Comparison of ENCODE assay signal across 25 mouse cellular contexts in the genomic region with DNA sequence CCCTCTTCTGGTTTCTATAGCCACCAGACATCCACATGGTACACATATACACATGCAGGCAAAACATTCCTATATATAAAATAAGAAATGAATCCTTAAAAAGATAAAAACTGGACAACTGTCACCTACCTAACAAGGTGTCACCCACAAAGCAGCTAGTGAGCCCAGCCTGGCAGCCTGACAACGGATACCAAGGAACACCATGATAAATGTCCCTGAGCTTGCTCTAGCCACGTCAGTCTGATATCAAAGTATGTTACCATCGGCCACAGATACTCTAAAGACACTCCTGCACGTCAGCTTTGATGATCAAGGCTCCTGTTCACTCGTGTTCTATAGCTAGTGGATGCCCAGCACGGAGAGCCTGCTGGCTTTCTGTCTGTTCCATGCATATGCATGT. TPM values are rescaled to one million over a fixed set of nuclear protein-coding genes. Genes with fewer than 3 reads are reported as not detected.
DNase-seq lines count a peak whose midpoint lies in the region; ATAC-seq and TF ChIP-seq lines count a peak whose summit lies in the region.
"Had no signal": no experiment of that assay in that cellular context is flagged by ENCODE, and none has a peak within 500 bp of the region (broad histone marks: within the 10 kb centered on the region; RNA-seq: fewer than 3 reads in every experiment).

No protein-coding gene starts in this region.

- H3K9me3 ChIP-seq in heart, embryonic 14.5 days (ENCODE audit: control insufficient read depth, low read length) = no peaks in the 10 kb centered on the region
- H3K9me3 ChIP-seq: embryonic facial prominence, embryonic 13.5 days; hindbrain, embryonic 13.5 days; limb, embryonic 10.5 days; limb, embryonic 15.5 days; liver, embryonic 13.5 days; midbrain, embryonic 12.5 days; neural tube, embryonic 12.5 days had no signal

- 77% methylated on average over 6 of the region's 6 CpGs for WGBS in heart, embryonic 14.5 days

- no peaks in the 10 kb centered on the region for H3K27me3 ChIP-seq in heart, embryonic 14.5 days (ENCODE audit: control insufficient read depth, insufficient read depth, low read length)
- H3K27me3 ChIP-seq in testis, adult 2 months (ENCODE audit: control insufficient read depth, insufficient read depth, low read length) = no peaks in the 10 kb centered on the region
- H3K27me3 ChIP-seq: embryonic facial prominence, embryonic 13.5 days; hindbrain, embryonic 13.5 days; limb, embryonic 15.5 days; liver, embryonic 13.5 days; midbrain, embryonic 12.5 days; neural tube, embryonic 12.5 days had no signal

- no peak for TF ChIP-seq CTCF in gastrocnemius, adult 2 months (IDR thresholded peaks at IDR 0.05)
- TF ChIP-seq CTCF in testis, adult 2 months (IDR thresholded peaks at IDR 0.05; ENCODE audit: control insufficient read depth, insufficient read depth, insufficient replicate concordance, low read depth, low read length) = no peak

- peak overlapping the region; percentile 8; the same call in 1 of the 2 replicates for H3K4me3 ChIP-seq in gastrocnemius, adult 2 months
- H3K4me3 ChIP-seq in heart, embryonic 14.5 days (ENCODE audit: control insufficient read depth in 1 of 2, insufficient read depth in 1 of 2, low read depth in 1 of 2, low read length in 2 of 2) = no peak overlapping the region
- H3K4me3 ChIP-seq in testis, adult 2 months (ENCODE audit: control insufficient read depth, low read depth, low read length) = no peak overlapping the region
- H3K4me3 ChIP-seq: embryonic facial prominence, embryonic 13.5 days; erythroblast, embryonic 14.5 days; hindbrain, embryonic 13.5 days; limb, embryonic 10.5 days; limb, embryonic 15.5 days; liver, embryonic 13.5 days; midbrain, embryonic 12.5 days; myocyte; neural tube, embryonic 12.5 days had no signal

- H3K4me2 ChIP-seq in heart, embryonic 14.5 days (ENCODE audit: low read length) = no peak overlapping the region
- H3K4me2 ChIP-seq: embryonic facial prominence, embryonic 13.5 days; hindbrain, embryonic 13.5 days; limb, embryonic 15.5 days; liver, embryonic 13.5 days; midbrain, embryonic 12.5 days; neural tube, embryonic 12.5 days had no signal

- intact Hi-C loops in gastrocnemius, adult 2 months (cut with DNase I) = loop anchor here (10.0 kb wide), 2 partner anchors 342 to 482 kb away; a partner anchor contains a TSS
- intact Hi-C loops in gastrocnemius, postnatal 14 days (cut with DNase I; ENCODE audit: low total_unique reads) = no loop called here
- intact Hi-C loops in heart, postnatal 14 days (cut with DNase I) = no loop called here

- H3K4me1 ChIP-seq in heart, embryonic 14.5 days (ENCODE audit: control insufficient read depth in 2 of 2, insufficient read depth in 2 of 2, low read length in 2 of 2) = peaks cover 0 to 17% of the 10 kb centered on the region in 2 experiments; a peak in 3 of 4 replicates
- H3K4me1 ChIP-seq in testis, adult 2 months (ENCODE audit: control insufficient read depth, insufficient read depth, low read length) = peaks cover 4% of the 10 kb centered on the region

- peaks cover 74% of the 10 kb centered on the region for H3K36me3 ChIP-seq in heart, embryonic 14.5 days (ENCODE audit: control insufficient read depth, insufficient read depth, low read length)
- H3K36me3 ChIP-seq in testis, adult 2 months (ENCODE audit: control insufficient read depth, insufficient read depth, low read length) = peaks cover 3% of the 10 kb centered on the region

- TF ChIP-seq POLR2A in testis, adult 2 months (IDR thresholded peaks at IDR 0.05; ENCODE audit: control insufficient read depth, low read depth, low read length) = 0 out of 2 replicates have a peak, but pooled peaks have one; percentile 19

- DNase-seq in gastrocnemius, adult 2 months = no peak
- no peak for DNase-seq in gastrocnemius, postnatal 14 days
- no peak for DNase-seq in heart, postnatal 14 days
- DNase-seq in testis, postnatal 14 days (ENCODE audit: low spot score) = no peak
- no peak for DNase-seq in lung, postnatal 36 days
- DNase-seq: kidney, adult 8-10 months; kidney, postnatal 4 days; liver, embryonic 13.5 days; lung, adult 18-20 months; right cerebral cortex, postnatal 4 days had no signal

- no peak for ATAC-seq in heart, embryonic 14.5 days (ENCODE audit: insufficient number of reproducible peaks, insufficient read depth, low FRiP score, low read depth)
- ATAC-seq: forebrain, embryonic 16.5 days; intestine, embryonic 16.5 days; lung, postnatal 0 days had no signal

- H3K9ac ChIP-seq in heart, embryonic 14.5 days (ENCODE audit: low read length) = 0 out of 2 replicates have a peak overlapping the region, but pooled peaks have one; percentile 13
- H3K9ac ChIP-seq: embryonic facial prominence, embryonic 13.5 days; hindbrain, embryonic 13.5 days; limb, embryonic 15.5 days; liver, embryonic 13.5 days; midbrain, embryonic 12.5 days; neural tube, embryonic 12.5 days had no signal

- H3K27ac ChIP-seq in gastrocnemius, adult 2 months = peak overlapping the region; percentile 29; the same call in 1 of the 2 replicates
- H3K27ac ChIP-seq in heart, embryonic 14.5 days (replicated peaks in 1 of 2; ENCODE audit: control insufficient read depth in 1 of 2, insufficient read depth in 1 of 2, low read depth in 2 of 2, low read length in 2 of 2) = no peak overlapping the region
- H3K27ac ChIP-seq in testis, adult 2 months (ENCODE audit: control insufficient read depth, insufficient read depth, low read depth, low read length) = peak overlapping the region; percentile 34; the same call in 1 of the 2 replicates
- H3K27ac ChIP-seq: embryonic facial prominence, embryonic 13.5 days; hindbrain, embryonic 13.5 days; kidney, postnatal 0 days; limb, embryonic 10.5 days; limb, embryonic 15.5 days; liver, embryonic 13.5 days; midbrain, embryonic 12.5 days; neural tube, embryonic 12.5 days; stomach, postnatal 0 days had no signal

RNA-seq across cellular contexts. Expression of a gene that starts 4.1 kb away (rescaled TPM):
- total RNA-seq in gastrocnemius, adult 2 months (2021) = 10 to 100 TPM; 49.2 to 49.8 TPM
- 10 to 100 TPM; 29.4 to 29.8 TPM for total RNA-seq in gastrocnemius, postnatal 14 days (2021)
- polyA plus RNA-seq in heart, embryonic 14.5 days (2014; fragmentation: Nextera tagmentation; extraction: Ambion mirVana) = 48.9 and 49.0 TPM in 2 replicates
- total RNA-seq in heart, postnatal 14 days (2021) = 10 to 100 TPM; 52.3 to 52.5 TPM
- polyA plus RNA-seq in testis, adult 2 months (2012; rRNA removed) = 95.4 and 99.3 TPM in 2 replicates

RNA-seq across cellular contexts. Expression of a gene that starts 39.7 kb away (rescaled TPM):
- 1 to 10 TPM; 4.6 to 5.1 TPM for total RNA-seq in gastrocnemius, adult 2 months (2021)
- total RNA-seq in gastrocnemius, postnatal 14 days (2021) = 1 to 10 TPM; 5.2 to 6.1 TPM
- polyA plus RNA-seq in heart, embryonic 14.5 days (2014; fragmentation: Nextera tagmentation; extraction: Ambion mirVana) = 5.9 and 7.7 TPM in 2 replicates
- total RNA-seq in heart, postnatal 14 days (2021) = 1 to 10 TPM; 6.3 to 6.6 TPM
- 2.3 and 2.7 TPM in 2 replicates for polyA plus RNA-seq in testis, adult 2 months (2012; rRNA removed)
- polyA plus RNA-seq: erythroblast, embryonic 14.5 days had no signal

Comparison
In these comparisons a context has a peak if more than half of its experiments do, and no peak if none do; other contexts are left out.
1. H3K27ac ChIP-seq: peak in gastrocnemius, adult 2 months (single experiment) and testis, adult 2 months (single experiment); none in heart, embryonic 14.5 days (0 of 2).